ENCODE assay signal across 16 mouse cellular contexts in the genomic region with DNA sequence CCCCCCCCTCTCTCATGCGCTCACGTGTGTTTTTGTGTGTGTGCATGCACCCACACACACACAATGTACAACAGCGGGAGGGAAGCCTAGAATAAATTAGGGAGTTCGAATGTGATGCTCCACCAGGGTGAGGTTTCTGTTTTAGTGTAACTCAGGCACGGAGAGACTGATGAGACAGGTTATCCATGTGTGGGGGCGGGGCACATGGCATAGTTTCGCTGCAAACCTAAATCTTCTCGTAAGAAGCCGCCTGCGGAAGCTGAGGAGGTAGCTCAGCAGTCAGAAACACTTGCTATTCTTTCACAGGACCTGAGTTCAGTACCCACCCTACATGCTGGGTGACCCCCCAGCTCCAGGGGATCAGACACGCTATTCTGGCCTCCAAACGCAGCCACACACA.
"Had no signal": no experiment of that assay in that cellular context is flagged by ENCODE, and none has a peak within 500 bp of the region (broad histone marks: within the 10 kb centered on the region; RNA-seq: fewer than 3 reads in every experiment).

No protein-coding gene starts in this region.

- ATAC-seq: liver, postnatal 0 days; lung, postnatal 0 days; midbrain, embryonic 13.5 days; midbrain, embryonic 15.5 days had no signal

- H3K9me3 ChIP-seq: liver, embryonic 13.5 days; liver, embryonic 15.5 days; lung, embryonic 15.5 days; midbrain, embryonic 13.5 days; midbrain, embryonic 15.5 days; neural tube, embryonic 12.5 days; stomach, embryonic 15.5 days had no signal

- H3K4me1 ChIP-seq: liver, embryonic 13.5 days; liver, embryonic 15.5 days; lung, embryonic 15.5 days; midbrain, embryonic 13.5 days; midbrain, embryonic 15.5 days; neural tube, embryonic 12.5 days; stomach, embryonic 15.5 days had no signal

- H3K4me3 ChIP-seq: liver, embryonic 13.5 days; liver, embryonic 15.5 days; lung, embryonic 15.5 days; midbrain, embryonic 13.5 days; midbrain, embryonic 15.5 days; neural tube, embryonic 12.5 days; stomach, embryonic 15.5 days had no signal

- H3K27me3 ChIP-seq: liver, embryonic 13.5 days; liver, embryonic 15.5 days; lung, embryonic 15.5 days; midbrain, embryonic 13.5 days; midbrain, embryonic 15.5 days; neural tube, embryonic 12.5 days; stomach, embryonic 15.5 days had no signal

- H3K36me3 ChIP-seq: liver, embryonic 13.5 days; liver, embryonic 15.5 days; lung, embryonic 15.5 days; stomach, embryonic 15.5 days had no signal

- DNase-seq: liver, embryonic 13.5 days; liver, postnatal 0 days; lung, adult 2 months; lung, postnatal 14 days; lung, postnatal 36 days; right cerebral cortex, postnatal 25 days; thymus, adult 18-20 months; thymus, postnatal 14 days; thymus, postnatal 36 days had no signal
